Mouse (Mus musculus) kidney, postnatal 0 days (tissue): Measurements from ENCODE around the gene Rere. TPM values are rescaled to one million over a fixed set of nuclear protein-coding genes. Genes with fewer than 3 reads are reported as not detected.

Experiments used
- ATAC-seq: fragments of 200-750 bp; cut with Nextera tagmentation; replicated peaks from 2 replicates; pipeline ENCODE4 v1.8.0; 2017; ENCODE audit warnings: low read depth, moderate number of reproducible peaks, moderate TSS enrichment, moderate library complexity; ENCODE audit not compliant: low FRiP score
- DNase-seq: peaks from one replicate; pipeline ENCODE4 v3.0.0-alpha.2; 2016; ENCODE audit warnings: low spot score
- H3K27ac ChIP-seq: fragments of 300-500 bp; sonication (generic); 2 replicates; pipeline ENCODE4 v1.5.1; 2014; ENCODE audit warnings: mild to moderate bottlenecking
- H3K27me3 ChIP-seq: fragments of 300-500 bp; sonication (generic); 2 replicates; pipeline ENCODE4 v1.6.1; 2014; ENCODE audit warnings: low read length, mixed read lengths; ENCODE audit not compliant: insufficient read depth
- H3K36me3 ChIP-seq: fragments of 300-500 bp; sonication (generic); 2 replicates; pipeline ENCODE4 v1.6.1; 2014; ENCODE audit warnings: low read length, mixed read lengths; ENCODE audit not compliant: insufficient read depth
- H3K4me1 ChIP-seq: fragments of 300-500 bp; sonication (generic); replicated peaks from 2 replicates; pipeline ENCODE4 v1.6.1; 2014; ENCODE audit warnings: antibody characterized with exemption, low read length, mixed read lengths; ENCODE audit not compliant: insufficient read depth
- H3K4me2 ChIP-seq: fragments of 300-500 bp; sonication (generic); 2 replicates; pipeline ENCODE4 v1.6.1; 2014; ENCODE audit warnings: mild to moderate bottlenecking, low read length, moderate library complexity, mixed read lengths
- H3K4me3 ChIP-seq: fragments of 300-500 bp; sonication (generic); replicated peaks from 2 replicates; pipeline ENCODE4 v1.5.1; 2014; ENCODE audit warnings: low read depth, low read length
- H3K9ac ChIP-seq: fragments of 300-500 bp; sonication (generic); 2 replicates; pipeline ENCODE4 v1.6.1; 2014; ENCODE audit warnings: low read depth, low read length
- H3K9me3 ChIP-seq: fragments of 300-500 bp; sonication (generic); replicated peaks from 2 replicates; pipeline ENCODE4 v1.6.1; 2016; ENCODE audit warnings: low read length, inconsistent platforms, mixed read lengths
- CTCF ChIP-seq: IDR thresholded peaks from 2 replicates; pipeline ENCODE4 v1.5.1; 2016; ENCODE audit warnings: antibody characterized with exemption, low read depth, mild to moderate bottlenecking, moderate library complexity
- WGBS: fragments of 180-500 bp; shearing (Covaris S2); extraction: QIAGEN DNeasy Blood & Tissue Kit; methylation state at CpG from one replicate; pipeline ENCODE4 v1.1.7; 2014; 5-methylcytosine and 5-hydroxymethylcytosine counted together
- polyA plus RNA-seq: library from polyadenylated mRNA; unstranded; fragments of >200 nt; fragmentation: Nextera tagmentation; extraction: Ambion mirVana; gene quantifications from 2 replicates; pipeline ENCODE4 v1.2.1, GENCODE M21; 2015

The Rere gene
- polyA plus RNA-seq, 1 experiment from 2014 or later: 29.8 TPM

- WGBS: 100% methylated on average over 1 of the region's 1 CpGs
- Histone ChIP-seq H3K27ac (no peak overlapping the region), H3K9ac (no peak overlapping the region), H3K4me2 (no peak overlapping the region), H3K4me3 (no peak overlapping the region), H3K36me3 (no peaks in the 10 kb centered on the region), H3K27me3 (no peaks in the 10 kb centered on the region), H3K9me3 (no peaks in the 10 kb centered on the region), H3K4me1 (peaks cover 7% of the 10 kb centered on the region; the same call in 1 of the 2 replicates)
- no peak for DNase-seq
- ATAC-seq: no peak
- no peak for TF ChIP-seq CTCF
Observed at GRCm38 (mm10) chr4:150307226-150307625, 25.8 kb downstream of the Rere start.

- Histone ChIP-seq H3K9ac (no peak overlapping the region), H3K9me3 (no peaks in the 10 kb centered on the region), H3K27me3 (no peaks in the 10 kb centered on the region), H3K4me3 (no peak overlapping the region), H3K4me2 (no peak overlapping the region), H3K27ac (peak overlapping the region; percentile 36; the same call in 1 of the 2 replicates), H3K4me1 (peaks cover 7% of the 10 kb centered on the region; the same call in 1 of the 2 replicates), H3K36me3 (no peaks in the 10 kb centered on the region)
- no peak for ATAC-seq
- WGBS: 76% methylated on average over 2 of the region's 2 CpGs
- DNase-seq: no peak
- no peak for TF ChIP-seq CTCF
Observed at GRCm38 (mm10) chr4:150311431-150311830, 30.0 kb downstream of the Rere start.

- Histone ChIP-seq H3K27ac (no peak overlapping the region), H3K36me3 (no peaks in the 10 kb centered on the region), H3K9ac (no peak overlapping the region), H3K27me3 (no peaks in the 10 kb centered on the region), H3K4me1 (peaks cover 7% of the 10 kb centered on the region; the same call in 1 of the 2 replicates), H3K4me2 (no peak overlapping the region), H3K9me3 (no peaks in the 10 kb centered on the region), H3K4me3 (no peak overlapping the region)
- no peak for TF ChIP-seq CTCF
- WGBS: 91% methylated on average over 2 of the region's 2 CpGs
- no peak for DNase-seq
- no peak for ATAC-seq
Observed at GRCm38 (mm10) chr4:150312646-150313045, 31.2 kb downstream of the Rere start.

GRCm38 (mm10) chr4:150315301-150315700, 33.9 kb downstream of the Rere start:
- H3K4me2 ChIP-seq: no peak overlapping the region
- no peaks in the 10 kb centered on the region for H3K9me3 ChIP-seq
- TF ChIP-seq CTCF: no peak
- 97% methylated on average over 19 of the region's 19 CpGs for WGBS
- no peak for DNase-seq
- peaks cover 7% of the 10 kb centered on the region; the same call in 1 of the 2 replicates for H3K4me1 ChIP-seq
- H3K4me3 ChIP-seq: no peak overlapping the region
- no peaks in the 10 kb centered on the region for H3K27me3 ChIP-seq
- H3K36me3 ChIP-seq: no peaks in the 10 kb centered on the region
- H3K27ac ChIP-seq: no peak overlapping the region
- no peak overlapping the region for H3K9ac ChIP-seq
- ATAC-seq: no peak

- 74% methylated on average over 1 of the region's 1 CpGs for WGBS
- Histone ChIP-seq H3K4me2 (no peak overlapping the region), H3K4me1 (0 out of 2 replicates have a peak, but pooled peaks cover 3% of the 10 kb centered on the region), H3K9ac (no peak overlapping the region), H3K27ac (no peak overlapping the region), H3K27me3 (no peaks in the 10 kb centered on the region), H3K9me3 (no peaks in the 10 kb centered on the region), H3K4me3 (no peak overlapping the region), H3K36me3 (no peaks in the 10 kb centered on the region)
- ATAC-seq (no peak), DNase-seq (no peak)
- TF ChIP-seq CTCF: no peak
Observed at GRCm38 (mm10) chr4:150316546-150316945, 35.1 kb downstream of the Rere start.

- Histone ChIP-seq H3K9me3 (no peaks in the 10 kb centered on the region), H3K36me3 (no peaks in the 10 kb centered on the region), H3K4me1 (no peaks in the 10 kb centered on the region), H3K4me2 (no peak overlapping the region), H3K9ac (no peak overlapping the region), H3K27me3 (no peaks in the 10 kb centered on the region), H3K4me3 (no peak overlapping the region), H3K27ac (no peak overlapping the region)
- ATAC-seq (no peak), DNase-seq (no peak)
- no peak for TF ChIP-seq CTCF
- WGBS: 86% methylated on average over 3 of the region's 3 CpGs
Observed at GRCm38 (mm10) chr4:150325046-150325801, 43.8 kb downstream of the Rere start.
